Mouse (Mus musculus): ENCODE data around the gene Nap1l5. TPM values are rescaled to one million over a fixed set of nuclear protein-coding genes. Genes with fewer than 3 reads are reported as not detected.

Gene Nap1l5
- polyA plus RNA-seq, 1 experiment from 2014 or later = 1.5 TPM

DNA sequence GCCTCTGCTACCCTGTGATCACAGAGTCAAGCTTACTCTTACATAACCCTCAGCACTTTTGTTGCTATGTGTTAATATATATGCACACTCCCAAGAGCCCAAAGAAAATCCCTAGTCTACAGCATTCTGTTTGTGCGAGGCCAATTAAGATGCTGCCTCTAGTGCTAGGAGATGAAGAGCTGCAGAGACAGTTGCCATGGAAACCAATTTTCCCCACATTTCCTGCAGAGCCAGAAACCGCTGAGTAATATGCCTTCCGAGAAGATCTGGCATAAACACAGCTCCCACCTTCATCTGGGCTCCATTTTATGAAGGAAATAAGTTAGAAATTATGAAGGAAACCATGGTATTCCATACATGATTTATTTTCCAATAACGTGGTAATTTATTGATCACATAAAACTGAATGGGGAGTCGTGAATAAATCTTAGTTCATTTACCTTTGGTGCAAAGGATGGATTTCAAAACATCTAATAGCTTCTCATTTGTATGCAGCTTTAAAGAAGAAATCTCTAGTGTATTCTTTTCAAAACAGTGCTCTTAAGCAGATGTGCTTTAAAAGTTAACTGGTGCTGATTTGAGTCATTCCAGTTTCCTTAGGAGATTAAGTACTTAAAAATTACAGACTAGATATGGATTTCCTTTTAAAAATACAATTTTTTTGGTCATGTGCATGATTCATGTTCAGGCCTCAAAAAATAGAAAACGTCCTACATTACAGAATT, 26.5 kb upstream of the Nap1l5 start:
- Histone ChIP-seq H3K4me3 (ENCODE audit: low read length) (no peak overlapping the region), H3K27ac (ENCODE audit: low read length) (no peak overlapping the region), H3K9ac (ENCODE audit: low read length) (no peak overlapping the region), H3K4me1 (ENCODE audit: control insufficient read depth, insufficient read depth, low read length) (peaks cover 12% of the 10 kb centered on the region), H3K36me3 (ENCODE audit: control insufficient read depth, insufficient read depth) (peaks cover 10% of the 10 kb centered on the region), H3K9me3 (replicated peaks; ENCODE audit: control insufficient read depth, low read length) (no peaks in the 10 kb centered on the region), H3K4me2 (ENCODE audit: low read depth, low read length) (no peak overlapping the region), H3K27me3 (ENCODE audit: control insufficient read depth, insufficient read depth, low read length) (no peaks in the 10 kb centered on the region)
- 70% methylated on average over 6 of the region's 6 CpGs for WGBS
- no peak for ATAC-seq (replicated peaks; ENCODE audit: extremely low read depth, insufficient read depth, low FRiP score)

DNA sequence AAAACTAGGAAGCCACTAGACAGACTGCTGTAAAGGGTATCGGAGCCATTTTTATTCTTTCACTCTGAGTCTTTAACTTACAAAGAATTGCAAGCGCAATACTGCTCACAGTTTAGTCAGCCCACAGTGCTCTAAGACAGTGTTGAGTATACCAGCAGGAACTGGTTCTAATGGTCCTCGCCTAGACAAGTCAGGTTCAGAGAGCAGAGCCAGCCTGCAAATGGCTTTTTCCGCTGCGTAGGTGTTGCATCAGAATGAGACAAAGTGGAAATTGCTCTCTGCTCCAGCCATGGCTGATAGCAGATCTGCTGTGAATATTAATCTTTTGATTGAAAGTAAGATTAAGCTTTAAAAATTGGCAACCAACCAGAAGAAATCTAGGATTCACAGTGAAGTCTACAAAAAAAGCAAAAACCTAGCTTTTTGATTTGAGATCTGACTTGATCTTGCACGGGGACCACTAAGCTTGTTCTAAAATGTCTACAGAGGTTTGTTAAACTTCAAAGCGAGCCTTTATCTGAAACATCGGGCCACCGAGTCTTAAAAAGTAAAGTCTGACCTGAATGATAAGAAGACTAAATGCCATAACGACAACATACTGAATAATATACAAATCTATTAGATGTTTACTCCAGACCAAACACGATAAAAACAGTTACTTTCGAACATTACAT, 25.8 kb upstream of the Nap1l5 start:
- peaks cover 10% of the 10 kb centered on the region for H3K36me3 ChIP-seq (ENCODE audit: control insufficient read depth, insufficient read depth)
- no peak overlapping the region for H3K9ac ChIP-seq (ENCODE audit: low read length)
- no peak overlapping the region for H3K27ac ChIP-seq (ENCODE audit: low read length)
- WGBS = 86% methylated on average over 12 of the region's 12 CpGs
- no peaks in the 10 kb centered on the region for H3K9me3 ChIP-seq (replicated peaks; ENCODE audit: control insufficient read depth, low read length)
- no peaks in the 10 kb centered on the region for H3K27me3 ChIP-seq (ENCODE audit: control insufficient read depth, insufficient read depth, low read length)
- peaks cover 17% of the 10 kb centered on the region for H3K4me1 ChIP-seq (ENCODE audit: control insufficient read depth, insufficient read depth, low read length)
- ATAC-seq (replicated peaks; ENCODE audit: extremely low read depth, insufficient read depth, low FRiP score) = no peak
- H3K4me3 ChIP-seq (ENCODE audit: low read length) = no peak overlapping the region
- no peak overlapping the region for H3K4me2 ChIP-seq (ENCODE audit: low read depth, low read length)

DNA sequence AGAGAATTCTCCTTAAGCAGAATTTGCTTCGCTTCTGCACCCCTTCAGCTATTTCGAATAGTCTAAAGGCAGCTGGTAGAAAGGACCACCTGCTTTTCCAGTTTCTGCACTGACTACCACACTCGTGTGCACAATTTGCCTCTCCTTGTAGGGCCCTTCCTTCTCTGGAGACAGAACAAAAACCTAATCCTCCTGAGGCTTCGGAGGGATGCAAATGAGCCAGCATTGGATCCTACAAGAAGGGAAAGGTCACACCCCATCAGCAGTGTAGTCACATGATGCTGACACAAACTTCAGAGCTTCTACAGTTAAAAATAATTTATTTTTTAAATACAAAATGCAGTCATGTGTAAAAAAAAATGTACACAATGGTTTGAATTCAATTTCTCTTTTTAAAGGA, 24.3 kb upstream of the Nap1l5 start:
- ATAC-seq (replicated peaks; ENCODE audit: extremely low read depth, insufficient read depth, low FRiP score) = no peak
- Histone ChIP-seq H3K27ac (ENCODE audit: low read length) (no peak overlapping the region), H3K4me3 (ENCODE audit: low read length) (no peak overlapping the region), H3K36me3 (ENCODE audit: control insufficient read depth, insufficient read depth) (peaks cover 10% of the 10 kb centered on the region), H3K9ac (ENCODE audit: low read length) (no peak overlapping the region), H3K27me3 (ENCODE audit: control insufficient read depth, insufficient read depth, low read length) (no peaks in the 10 kb centered on the region), H3K4me1 (ENCODE audit: control insufficient read depth, insufficient read depth, low read length) (peaks cover 23% of the 10 kb centered on the region), H3K4me2 (ENCODE audit: low read depth, low read length) (no peak overlapping the region), H3K9me3 (replicated peaks; ENCODE audit: control insufficient read depth, low read length) (no peaks in the 10 kb centered on the region)
- WGBS = 88% methylated on average over 4 of the region's 4 CpGs

DNA sequence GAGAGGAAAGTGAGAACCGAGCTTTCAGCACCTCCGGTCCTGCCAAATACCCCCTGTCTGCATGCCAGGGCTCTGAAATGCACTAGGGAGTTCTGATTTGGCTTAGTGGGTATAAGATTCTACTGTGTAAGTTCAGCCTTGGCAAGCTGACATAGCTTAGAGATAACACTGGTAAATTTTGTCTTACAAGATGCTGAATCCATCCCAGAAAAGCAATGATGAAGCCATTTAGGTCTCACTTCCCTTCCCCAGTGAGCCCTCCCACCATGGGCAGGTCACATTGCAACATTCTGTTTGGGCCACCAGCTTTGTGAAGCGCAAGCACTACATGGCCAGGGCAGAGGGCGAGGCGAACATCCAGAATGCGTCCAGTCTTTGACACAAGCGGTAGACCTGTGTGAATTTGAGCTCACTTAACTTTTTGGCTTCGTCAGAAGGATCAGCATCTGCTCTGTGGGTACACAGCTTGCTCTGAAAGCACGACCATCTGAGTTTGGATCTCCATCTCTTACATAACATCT, 23.1 kb upstream of the Nap1l5 start:
- H3K27ac ChIP-seq (ENCODE audit: low read length) = peak overlapping the region; percentile 39
- WGBS = 73% methylated on average over 9 of the region's 9 CpGs
- H3K36me3 ChIP-seq (ENCODE audit: control insufficient read depth, insufficient read depth) = peaks cover 5% of the 10 kb centered on the region
- H3K9ac ChIP-seq (ENCODE audit: low read length) = no peak overlapping the region
- peaks cover 23% of the 10 kb centered on the region for H3K4me1 ChIP-seq (ENCODE audit: control insufficient read depth, insufficient read depth, low read length)
- ATAC-seq (replicated peaks; ENCODE audit: extremely low read depth, insufficient read depth, low FRiP score) = peak; percentile 43; the same call in 1 of the 2 replicates
- no peaks in the 10 kb centered on the region for H3K9me3 ChIP-seq (replicated peaks; ENCODE audit: control insufficient read depth, low read length)
- no peaks in the 10 kb centered on the region for H3K27me3 ChIP-seq (ENCODE audit: control insufficient read depth, insufficient read depth, low read length)
- no peak overlapping the region for H3K4me3 ChIP-seq (ENCODE audit: low read length)
- H3K4me2 ChIP-seq (ENCODE audit: low read depth, low read length) = no peak overlapping the region

DNA sequence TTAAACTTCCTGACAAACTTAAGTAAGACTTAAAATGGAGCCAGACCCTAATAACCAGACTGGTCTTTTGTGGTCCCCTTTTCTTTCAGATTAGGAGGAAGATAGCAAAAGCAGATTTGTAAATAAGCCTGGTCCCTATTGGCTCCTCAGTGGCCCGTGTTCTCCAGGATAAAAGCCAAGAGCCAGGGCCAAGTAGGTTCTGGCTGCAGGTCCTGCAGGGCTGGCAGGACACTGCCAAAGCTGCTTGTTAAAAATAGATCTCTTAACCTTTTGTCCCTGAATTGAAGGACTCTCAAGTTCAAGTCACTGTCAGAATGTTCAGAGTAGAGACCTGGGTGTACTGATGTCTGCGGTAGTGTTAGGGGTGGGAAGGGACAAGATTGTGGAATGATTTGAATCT, 21.0 kb upstream of the Nap1l5 start:
- WGBS = 32% methylated on average over 2 of the region's 2 CpGs
- Histone ChIP-seq H3K4me1 (ENCODE audit: control insufficient read depth, insufficient read depth, low read length) (peaks cover 23% of the 10 kb centered on the region), H3K9ac (ENCODE audit: low read length) (no peak overlapping the region; the same call in 1 of the 2 replicates), H3K27ac (ENCODE audit: low read length) (peak overlapping the region; percentile 63), H3K9me3 (replicated peaks; ENCODE audit: control insufficient read depth, low read length) (no peaks in the 10 kb centered on the region), H3K4me3 (ENCODE audit: low read length) (no peak overlapping the region), H3K36me3 (ENCODE audit: control insufficient read depth, insufficient read depth) (no peaks in the 10 kb centered on the region), H3K27me3 (ENCODE audit: control insufficient read depth, insufficient read depth, low read length) (no peaks in the 10 kb centered on the region), H3K4me2 (ENCODE audit: low read depth, low read length) (peak overlapping the region; percentile 9; the same call in 1 of the 2 replicates)
- ATAC-seq (replicated peaks; ENCODE audit: extremely low read depth, insufficient read depth, low FRiP score) = peak; percentile 81

DNA sequence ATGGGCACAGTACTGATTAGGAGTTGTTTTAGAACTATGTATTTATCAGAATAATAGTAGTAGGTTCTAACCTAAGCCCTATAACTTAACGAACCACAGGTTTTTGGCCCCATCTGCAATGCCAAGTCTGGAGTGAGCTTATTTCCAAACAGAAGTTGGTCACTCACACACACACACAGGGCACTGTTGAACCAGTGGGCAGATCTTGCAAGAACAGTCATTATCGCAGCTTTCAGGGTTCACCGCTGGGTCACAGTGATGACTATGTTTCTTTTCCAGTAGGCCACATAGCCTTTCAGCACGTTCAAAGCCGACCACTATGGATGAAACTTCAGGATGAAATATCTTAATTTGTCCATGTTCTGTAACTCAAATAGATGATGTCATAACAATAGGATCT, 15.6 kb upstream of the Nap1l5 start:
- no peak for ATAC-seq (replicated peaks; ENCODE audit: extremely low read depth, insufficient read depth, low FRiP score)
- H3K4me2 ChIP-seq (ENCODE audit: low read depth, low read length) = no peak overlapping the region
- no peak overlapping the region for H3K27ac ChIP-seq (ENCODE audit: low read length)
- WGBS = 61% methylated on average over 5 of the region's 5 CpGs
- peaks cover 12% of the 10 kb centered on the region for H3K36me3 ChIP-seq (ENCODE audit: control insufficient read depth, insufficient read depth)
- peaks cover 4% of the 10 kb centered on the region; the same call in 1 of the 2 replicates for H3K4me1 ChIP-seq (ENCODE audit: control insufficient read depth, insufficient read depth, low read length)
- H3K9ac ChIP-seq (ENCODE audit: low read length) = no peak overlapping the region
- H3K27me3 ChIP-seq (ENCODE audit: control insufficient read depth, insufficient read depth, low read length) = no peaks in the 10 kb centered on the region
- no peaks in the 10 kb centered on the region for H3K9me3 ChIP-seq (replicated peaks; ENCODE audit: control insufficient read depth, low read length)
- no peak overlapping the region for H3K4me3 ChIP-seq (ENCODE audit: low read length)

DNA sequence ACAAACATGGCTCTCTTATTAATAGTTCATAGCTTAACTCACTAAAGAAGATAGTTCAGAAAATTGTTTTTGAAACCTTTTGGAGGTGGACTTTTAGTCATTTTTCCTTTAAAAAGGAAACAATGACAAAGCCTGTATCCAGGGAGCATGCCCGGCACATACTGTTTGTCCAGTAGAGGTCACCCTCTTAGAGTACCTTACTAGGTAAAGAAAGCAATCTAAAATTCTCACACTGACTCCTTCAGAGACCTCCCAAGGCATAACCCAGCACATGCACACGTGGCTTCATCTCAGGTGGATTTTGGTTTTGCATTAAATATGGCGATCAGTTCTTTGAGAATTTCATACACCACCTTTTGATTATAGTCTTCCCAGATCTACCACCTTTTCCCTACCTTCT, 14.7 kb upstream of the Nap1l5 start:
- Histone ChIP-seq H3K4me2 (ENCODE audit: low read depth, low read length) (no peak overlapping the region), H3K27me3 (ENCODE audit: control insufficient read depth, insufficient read depth, low read length) (no peaks in the 10 kb centered on the region), H3K27ac (ENCODE audit: low read length) (no peak overlapping the region), H3K9ac (ENCODE audit: low read length) (no peak overlapping the region), H3K4me1 (ENCODE audit: control insufficient read depth, insufficient read depth, low read length) (no peaks in the 10 kb centered on the region), H3K9me3 (replicated peaks; ENCODE audit: control insufficient read depth, low read length) (no peaks in the 10 kb centered on the region), H3K4me3 (ENCODE audit: low read length) (no peak overlapping the region), H3K36me3 (ENCODE audit: control insufficient read depth, insufficient read depth) (peaks cover 15% of the 10 kb centered on the region)
- no peak for ATAC-seq (replicated peaks; ENCODE audit: extremely low read depth, insufficient read depth, low FRiP score)
- 48% methylated on average over 3 of the region's 3 CpGs for WGBS

DNA sequence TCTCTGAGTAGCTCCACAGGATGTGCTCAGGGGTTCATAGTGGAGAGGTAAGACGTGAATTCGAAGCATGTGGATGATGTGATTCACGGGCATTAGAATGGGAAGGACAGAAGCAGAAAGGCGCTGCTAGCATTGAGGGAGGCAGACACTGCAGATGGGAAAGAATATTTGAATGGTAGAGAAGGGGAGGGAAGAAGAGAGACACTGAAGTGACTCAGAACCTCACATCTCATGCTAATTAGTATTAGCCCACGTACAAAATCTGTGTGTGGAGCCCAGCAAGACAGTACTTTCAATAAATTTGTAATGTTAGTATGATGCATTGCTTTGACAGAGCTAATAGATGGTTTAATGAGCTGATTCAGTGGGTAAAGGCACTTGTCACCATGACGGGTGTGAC, 13.9 kb upstream of the Nap1l5 start:
- no peaks in the 10 kb centered on the region for H3K4me1 ChIP-seq (ENCODE audit: control insufficient read depth, insufficient read depth, low read length)
- no peaks in the 10 kb centered on the region for H3K27me3 ChIP-seq (ENCODE audit: control insufficient read depth, insufficient read depth, low read length)
- WGBS = 74% methylated on average over 6 of the region's 6 CpGs
- no peak for ATAC-seq (replicated peaks; ENCODE audit: extremely low read depth, insufficient read depth, low FRiP score)
- H3K9ac ChIP-seq (ENCODE audit: low read length) = no peak overlapping the region
- H3K4me3 ChIP-seq (ENCODE audit: low read length) = no peak overlapping the region
- H3K9me3 ChIP-seq (replicated peaks; ENCODE audit: control insufficient read depth, low read length) = no peaks in the 10 kb centered on the region
- no peak overlapping the region for H3K27ac ChIP-seq (ENCODE audit: low read length)
- peaks cover 21% of the 10 kb centered on the region for H3K36me3 ChIP-seq (ENCODE audit: control insufficient read depth, insufficient read depth)
- H3K4me2 ChIP-seq (ENCODE audit: low read depth, low read length) = no peak overlapping the region

DNA sequence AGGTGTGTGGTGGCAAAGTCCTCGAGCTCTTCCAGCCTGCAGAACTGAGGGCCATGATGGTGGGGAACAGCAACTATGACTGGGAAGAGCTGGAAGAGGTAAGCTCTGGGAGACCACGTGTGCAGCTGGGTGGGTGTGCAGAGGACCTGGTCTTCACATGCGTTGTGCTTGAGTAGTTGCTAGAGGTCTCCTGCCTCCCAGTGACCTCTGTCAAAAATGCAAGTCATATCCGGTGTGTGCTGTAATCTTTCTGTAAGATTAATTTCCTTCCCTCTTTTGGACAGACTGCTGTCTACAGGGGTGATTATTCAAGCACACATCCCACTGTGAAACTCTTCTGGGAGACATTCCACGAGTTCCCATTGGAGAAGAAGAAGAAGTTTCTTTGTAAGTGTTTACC, 9.6 kb upstream of the Nap1l5 start:
- H3K9me3 ChIP-seq (replicated peaks; ENCODE audit: control insufficient read depth, low read length) = no peaks in the 10 kb centered on the region
- no peak overlapping the region for H3K27ac ChIP-seq (ENCODE audit: low read length)
- no peak overlapping the region for H3K4me3 ChIP-seq (ENCODE audit: low read length)
- peaks cover 25% of the 10 kb centered on the region for H3K36me3 ChIP-seq (ENCODE audit: control insufficient read depth, insufficient read depth)
- WGBS = 69% methylated on average over 5 of the region's 5 CpGs
- no peak overlapping the region for H3K4me2 ChIP-seq (ENCODE audit: low read depth, low read length)
- no peaks in the 10 kb centered on the region for H3K4me1 ChIP-seq (ENCODE audit: control insufficient read depth, insufficient read depth, low read length)
- H3K9ac ChIP-seq (ENCODE audit: low read length) = no peak overlapping the region
- no peaks in the 10 kb centered on the region for H3K27me3 ChIP-seq (ENCODE audit: control insufficient read depth, insufficient read depth, low read length)
- no peak for ATAC-seq (replicated peaks; ENCODE audit: extremely low read depth, insufficient read depth, low FRiP score)
